Mouse (Mus musculus) lung, postnatal 25 days (tissue): ENCODE measurements around the gene Rbmx2.

Source experiments
- DNase-seq: peaks from one replicate; pipeline ENCODE4 v3.0.0; 2022; ENCODE audit warnings: low spot score

The Rbmx2 gene

DNA sequence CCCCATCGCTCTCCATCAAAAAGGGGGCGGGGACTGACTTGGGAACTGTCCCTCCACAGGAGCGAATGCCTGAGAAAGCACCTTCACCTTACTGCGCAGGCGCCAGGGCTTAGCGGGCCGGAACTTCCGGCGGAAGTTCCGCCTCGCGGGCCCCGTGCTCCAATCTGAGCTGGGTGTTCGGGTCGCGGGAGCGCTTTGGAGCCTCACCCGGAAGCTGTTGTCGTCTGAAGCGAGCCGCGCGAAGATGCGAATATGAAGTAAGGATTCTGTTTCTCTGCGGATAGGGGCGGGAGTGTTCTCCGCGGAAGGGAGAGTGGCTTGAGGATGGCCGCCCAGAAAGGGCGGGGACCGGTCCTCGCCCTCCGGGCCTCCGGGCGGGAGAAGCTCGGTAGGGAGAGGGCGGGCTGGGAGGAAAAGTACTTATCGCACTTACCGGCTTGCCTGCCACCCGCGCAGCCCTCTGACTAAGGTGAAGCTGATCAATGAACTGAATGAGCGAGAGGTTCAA, at the start of gene Rbmx2:
TSS of gene Rbmx2 (plus strand) at position 141 of the 508 bp plus-strand sequence.
- DNase-seq: peak; percentile 90

DNA sequence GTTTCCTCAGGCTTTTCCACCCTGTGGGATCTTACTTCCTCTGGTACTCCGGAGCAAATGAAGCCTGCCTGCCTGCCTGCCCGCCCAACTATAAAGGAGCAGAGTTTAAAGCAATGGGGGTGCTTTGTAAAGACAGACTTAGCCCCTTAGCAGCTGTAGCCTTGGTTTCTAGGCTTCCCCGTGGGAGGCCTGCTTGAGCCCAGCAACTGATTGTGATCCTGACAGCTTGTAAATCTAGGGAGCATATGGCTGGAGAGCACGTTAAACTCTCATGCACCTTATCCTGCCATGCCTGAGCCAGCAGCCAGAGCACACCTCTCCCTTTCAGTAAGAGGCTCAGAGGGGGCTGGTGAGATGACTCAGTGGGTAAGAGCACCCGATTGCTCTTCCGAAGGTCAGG, 28.0 kb upstream of the Rbmx2 start:
- DNase-seq: no peak

- no peak for DNase-seq
These were observed 25.2 kb upstream of the Rbmx2 start for GRCm38 (mm10) chrX:48669588-48669987.

DNA sequence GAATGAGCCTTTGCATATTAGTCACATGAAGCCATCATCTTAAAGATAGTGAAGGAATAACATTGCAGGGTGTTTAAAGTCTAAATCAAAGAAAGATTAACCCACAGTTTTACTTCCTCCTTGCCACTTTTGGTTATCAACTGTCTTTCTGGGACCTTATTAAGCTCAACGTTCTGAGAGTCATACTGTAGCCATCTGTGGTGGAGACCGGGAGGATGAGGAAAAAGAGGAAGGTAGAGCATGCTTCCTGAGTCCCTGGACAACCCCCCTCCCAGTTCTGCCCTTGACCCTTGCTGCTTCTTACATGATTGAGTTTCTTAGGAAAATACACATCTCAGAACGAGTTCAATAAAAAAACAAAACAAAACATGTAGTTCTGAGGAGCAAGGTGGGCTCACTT, 23.1 kb upstream of the Rbmx2 start:
- DNase-seq: no peak

DNA sequence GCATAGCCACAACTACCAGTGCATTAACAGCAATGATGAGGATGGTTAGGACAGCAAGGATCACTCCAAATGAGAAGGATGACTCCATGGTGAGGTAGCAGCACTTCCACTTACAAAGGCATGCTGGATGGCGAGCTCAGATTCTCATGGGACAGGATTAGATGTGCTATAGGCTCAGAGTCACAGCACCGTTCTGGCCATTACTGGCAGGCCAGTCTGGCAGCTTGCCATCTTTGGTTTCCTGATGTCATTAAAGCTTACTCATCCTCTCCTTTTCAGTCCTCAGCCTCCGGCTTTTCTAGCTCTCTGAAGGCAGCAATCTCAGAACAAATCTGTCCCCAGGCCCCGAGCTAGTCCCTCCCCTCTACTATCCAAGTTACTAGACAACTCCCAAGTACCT, 20.6 kb upstream of the Rbmx2 start, which contains the start of gene Gpr119:
TSS of gene Gpr119 (minus strand) at position 308 of the 400 bp plus-strand sequence.
- DNase-seq: no peak

DNA sequence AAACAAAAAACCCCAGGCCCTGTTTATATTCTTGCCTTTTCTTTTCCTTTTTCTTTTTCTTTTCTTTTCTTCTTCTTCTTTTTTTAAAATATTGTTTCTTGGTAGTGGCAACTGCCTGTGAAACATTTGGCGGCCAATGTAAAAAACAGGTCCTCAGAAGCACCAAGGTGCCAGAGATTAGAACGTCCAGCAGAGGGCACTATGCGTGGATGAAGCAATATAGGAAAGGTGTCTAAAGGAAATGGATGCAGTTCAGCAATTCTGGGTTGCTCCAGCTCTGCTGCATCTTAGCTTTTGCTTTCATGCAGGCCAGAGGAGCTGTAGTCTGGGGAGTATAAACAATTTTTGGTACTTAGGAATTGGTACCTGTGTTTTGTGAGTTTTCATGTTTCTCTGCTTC, 11.4 kb upstream of the Rbmx2 start:
- DNase-seq: peak; percentile 38

DNA sequence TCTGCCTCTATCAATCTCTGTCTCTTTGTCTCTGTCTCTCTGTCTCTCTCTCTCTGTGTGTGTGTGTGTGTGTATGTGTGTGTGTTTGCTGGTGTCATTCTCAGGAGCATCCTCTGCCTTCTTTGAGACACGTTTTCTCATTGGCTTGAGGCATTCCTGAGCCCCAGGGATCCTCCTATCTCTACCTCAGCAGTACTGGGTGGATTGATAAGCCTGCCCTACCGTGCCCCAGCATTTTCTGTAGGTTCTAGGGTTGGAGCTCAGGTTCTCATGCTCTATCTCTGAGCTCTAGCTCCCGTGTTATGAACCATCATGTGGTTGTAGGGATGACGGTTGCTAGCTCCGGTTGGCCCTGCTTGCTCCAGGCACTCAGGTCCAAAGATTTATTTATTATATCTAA, 10.9 kb upstream of the Rbmx2 start:
- DNase-seq: no peak

GRCm38 (mm10) chrX:48694460-48694859, 344 bp upstream of the Rbmx2 start:
- no peak for DNase-seq

DNA sequence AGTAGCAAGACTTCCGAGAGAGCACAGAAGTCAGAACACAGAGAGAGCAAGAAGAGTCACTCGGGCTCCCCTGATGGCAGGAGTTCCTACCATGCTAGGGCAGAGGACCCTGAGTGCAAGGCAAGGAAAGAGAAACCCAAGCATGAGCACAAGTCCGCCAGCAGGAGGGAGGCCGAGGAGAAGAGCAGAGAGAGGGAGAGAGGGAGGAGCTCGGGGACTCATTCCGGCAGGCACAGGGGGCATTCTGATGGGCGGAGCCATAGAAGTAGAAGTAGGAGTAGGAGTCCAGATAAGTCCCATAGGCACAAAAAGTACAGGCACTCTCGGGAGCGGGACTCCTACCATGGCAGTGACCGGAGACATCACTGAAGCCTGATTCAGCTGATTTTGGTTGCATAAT, 14.9 kb downstream of the Rbmx2 start:
- no peak for DNase-seq

- no peak for DNase-seq
These were observed 18.0 kb downstream of the Rbmx2 start for GRCm38 (mm10) chrX:48712846-48713245.

DNA sequence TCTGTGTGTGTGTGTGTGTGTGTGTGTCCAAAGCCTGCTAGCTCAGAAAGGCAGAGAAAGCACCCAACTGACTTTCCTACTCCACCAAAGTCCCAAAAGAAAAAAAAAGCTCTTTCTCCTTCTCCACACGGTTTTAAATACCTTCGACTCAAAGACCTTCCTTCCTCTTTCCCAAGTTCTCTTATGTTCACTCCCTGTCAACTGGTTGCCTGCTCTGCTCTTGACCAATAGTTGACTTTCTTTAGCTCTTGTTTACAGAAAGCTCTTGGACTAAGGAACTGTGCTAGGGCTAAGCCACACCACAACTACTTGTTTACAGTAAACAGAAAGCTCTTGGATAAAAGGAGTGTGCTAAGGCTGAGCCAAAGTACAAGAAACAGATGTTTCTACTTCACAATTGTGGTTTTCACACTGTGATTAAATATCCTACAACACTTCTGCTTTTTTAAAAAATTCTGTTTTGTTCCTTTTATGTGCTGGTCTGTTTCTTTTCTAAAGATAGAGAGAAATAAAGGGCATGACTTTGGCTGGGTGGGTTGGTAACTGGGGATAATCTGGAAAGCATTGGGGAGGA, 60.0 kb downstream of the Rbmx2 start:
- no peak for DNase-seq
